Mouse (Mus musculus) spleen, adult 2 months (tissue): ENCODE results near the gene Angel1. TPM values are rescaled to one million over a fixed set of nuclear protein-coding genes. Genes with fewer than 3 reads are reported as not detected.

Source experiments
- DNase-seq, 2 experiments: peaks; one replicate each; pipeline versions ENCODE4 v3.0.0 to v3.0.0-alpha.2; 2012 to 2021; ENCODE audit warnings: low spot score in 2 of 2, low read depth in 1 of 2
- H3K27ac ChIP-seq: fragments of 200-500 bp; 2 replicates; pipeline ENCODE4 v1.5.1; 2012; ENCODE audit warnings: low read length, inconsistent platforms; ENCODE audit not compliant: insufficient read depth
- H3K27me3 ChIP-seq: fragments of 200-500 bp; 2 replicates; pipeline ENCODE4 v1.6.1; 2012; ENCODE audit warnings: mild to moderate bottlenecking, moderate library complexity, low read length, inconsistent platforms; ENCODE audit not compliant: control insufficient read depth, insufficient read depth
- H3K36me3 ChIP-seq: fragments of 200-500 bp; 2 replicates; pipeline ENCODE4 v1.6.1; 2012; ENCODE audit warnings: mild to moderate bottlenecking, low read length, inconsistent platforms; ENCODE audit not compliant: control insufficient read depth, insufficient read depth
- H3K4me1 ChIP-seq: fragments of 200-500 bp; 2 replicates; pipeline ENCODE4 v1.6.1; 2011; ENCODE audit warnings: inconsistent platforms; ENCODE audit not compliant: control insufficient read depth, insufficient read depth, insufficient read length
- H3K4me3 ChIP-seq: fragments of 200-500 bp; 2 replicates; pipeline ENCODE4 v1.5.1; 2011; ENCODE audit warnings: mild to moderate bottlenecking, inconsistent platforms; ENCODE audit not compliant: insufficient read depth, insufficient read length; ENCODE audit errors: extremely low read depth
- CTCF ChIP-seq: fragments of 200-500 bp; IDR thresholded peaks from 2 replicates; pipeline ENCODE4 v1.5.1; 2011; ENCODE audit warnings: mild to moderate bottlenecking, inconsistent platforms; ENCODE audit not compliant: insufficient read depth, insufficient read length, insufficient replicate concordance; ENCODE audit errors: extremely low read depth
- POLR2A ChIP-seq: fragments of 200-500 bp; IDR thresholded peaks from 2 replicates; pipeline ENCODE4 v1.6.1; 2011; ENCODE audit warnings: low read depth, low read length, inconsistent platforms
- WGBS: fragments of 180-500 bp; shearing (Covaris S2); methylation state at CpG from one replicate; pipeline ENCODE4 v1.1.7; 2018; 5-methylcytosine and 5-hydroxymethylcytosine counted together
- polyA plus RNA-seq: library from polyadenylated mRNA; depleted of rRNA; stranded (reverse); fragments of >200 nt; gene quantifications from 2 replicates; pipeline ENCODE4 v1.2.3, GENCODE M21; 2012

Gene Angel1
- polyA plus RNA-seq, 1 experiment: 5.0 TPM

DNA sequence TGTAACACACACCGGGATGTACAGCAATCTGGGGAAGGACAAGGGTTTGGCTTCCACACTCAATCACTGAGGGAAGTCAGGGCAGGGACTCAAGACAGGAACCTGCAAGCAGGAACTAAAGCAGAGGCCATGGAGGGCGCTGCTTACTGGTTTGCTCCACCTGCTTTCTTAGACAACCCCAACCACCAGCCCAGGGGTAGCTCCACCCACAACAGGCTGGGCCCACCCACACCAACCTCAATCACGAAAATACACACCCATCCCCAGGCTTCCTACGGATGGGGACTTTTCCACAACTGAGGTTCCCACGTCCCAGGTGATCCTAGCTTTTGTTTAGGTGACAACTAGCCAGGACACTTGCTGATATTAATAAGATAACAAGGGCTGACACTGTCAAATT, 20.4 kb downstream of the Angel1 start:
- TF ChIP-seq CTCF: no peak
- TF ChIP-seq POLR2A: no peak
- 87% methylated on average over 5 of the region's 5 CpGs for WGBS
- Histone ChIP-seq H3K4me1 (no peaks in the 10 kb centered on the region), H3K27me3 (no peaks in the 10 kb centered on the region), H3K27ac (no peak overlapping the region), H3K4me3 (no peak overlapping the region), H3K36me3 (0 out of 2 replicates have a peak, but pooled peaks cover 3% of the 10 kb centered on the region)
- no peak for DNase-seq

DNA sequence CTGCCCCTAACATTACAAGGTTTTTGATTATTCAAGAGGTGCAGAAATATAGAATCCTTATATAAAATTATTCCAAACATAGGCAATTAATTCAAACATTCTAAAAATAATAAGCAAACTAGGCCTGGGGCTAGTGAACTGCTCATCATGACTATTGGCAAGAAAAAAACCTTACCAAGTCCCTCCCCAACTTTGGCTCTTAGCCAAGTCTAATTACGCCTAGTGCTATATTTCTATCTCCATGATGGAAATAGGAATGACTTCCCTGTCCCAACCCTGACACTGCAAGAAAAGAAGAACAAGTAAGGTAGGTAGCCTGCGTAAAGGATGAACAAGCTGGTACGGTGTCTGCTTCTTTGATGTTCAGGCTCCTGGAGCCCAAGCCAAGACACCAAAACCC, 23.6 kb downstream of the Angel1 start:
- Histone ChIP-seq H3K27me3 (no peaks in the 10 kb centered on the region), H3K4me1 (no peaks in the 10 kb centered on the region), H3K36me3 (0 out of 2 replicates have a peak, but pooled peaks cover 3% of the 10 kb centered on the region), H3K4me3 (no peak overlapping the region), H3K27ac (no peak overlapping the region)
- DNase-seq: no peak
- 97% methylated on average over 3 of the region's 3 CpGs for WGBS
- TF ChIP-seq POLR2A (no peak), CTCF (no peak)

DNA sequence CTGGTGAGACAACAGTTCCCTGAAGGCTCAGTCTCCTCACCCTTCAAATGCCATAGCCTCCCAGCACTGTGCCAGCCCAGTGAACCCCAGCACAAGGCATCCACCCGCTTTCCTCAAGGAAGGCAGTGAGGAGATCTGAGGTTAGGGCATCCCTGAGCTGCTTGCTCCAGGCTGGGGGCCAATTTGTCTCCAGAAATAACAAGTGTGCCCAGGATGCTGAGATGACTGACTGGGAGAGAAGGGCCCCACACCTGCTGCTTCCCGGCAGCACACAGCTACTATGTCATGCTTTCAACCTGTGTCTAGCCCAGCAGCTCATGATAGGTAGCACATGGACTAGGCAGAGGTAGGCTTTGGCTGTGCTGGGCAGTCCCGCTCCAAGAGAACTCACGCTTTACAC, 24.8 kb downstream of the Angel1 start:
- no peak for DNase-seq
- H3K27ac ChIP-seq: no peak overlapping the region
- no peak overlapping the region for H3K4me3 ChIP-seq
- no peaks in the 10 kb centered on the region for H3K4me1 ChIP-seq
- 95% methylated on average over 4 of the region's 4 CpGs for WGBS
- no peaks in the 10 kb centered on the region for H3K27me3 ChIP-seq
- H3K36me3 ChIP-seq: 0 out of 2 replicates have a peak, but pooled peaks cover 3% of the 10 kb centered on the region
- TF ChIP-seq CTCF: no peak
- TF ChIP-seq POLR2A: no peak

DNA sequence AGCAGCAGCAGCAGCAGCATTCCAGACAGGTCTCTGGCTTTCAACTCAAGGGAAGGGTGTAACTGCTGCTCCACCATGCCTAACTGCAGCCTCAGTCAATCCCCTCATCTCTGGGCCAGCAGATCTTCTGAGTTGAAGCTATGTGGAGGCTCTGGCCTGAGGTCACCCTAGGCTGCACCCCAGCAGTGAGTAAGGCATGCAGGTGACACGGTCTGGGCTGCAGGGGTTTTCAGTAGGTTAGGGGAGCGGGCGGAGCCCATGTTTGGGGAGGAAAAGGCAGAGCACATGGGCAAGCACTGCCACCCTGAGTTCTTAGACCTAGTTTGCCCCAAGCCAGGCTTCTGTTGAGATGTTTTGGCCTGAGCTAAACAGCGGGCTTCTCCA, 25.3 kb downstream of the Angel1 start:
- Histone ChIP-seq H3K27me3 (no peaks in the 10 kb centered on the region), H3K4me3 (no peak overlapping the region), H3K36me3 (0 out of 2 replicates have a peak, but pooled peaks cover 3% of the 10 kb centered on the region), H3K27ac (no peak overlapping the region), H3K4me1 (no peaks in the 10 kb centered on the region)
- WGBS: 81% methylated on average over 4 of the region's 4 CpGs
- DNase-seq: no peak
- no peak for TF ChIP-seq CTCF
- TF ChIP-seq POLR2A: no peak

DNA sequence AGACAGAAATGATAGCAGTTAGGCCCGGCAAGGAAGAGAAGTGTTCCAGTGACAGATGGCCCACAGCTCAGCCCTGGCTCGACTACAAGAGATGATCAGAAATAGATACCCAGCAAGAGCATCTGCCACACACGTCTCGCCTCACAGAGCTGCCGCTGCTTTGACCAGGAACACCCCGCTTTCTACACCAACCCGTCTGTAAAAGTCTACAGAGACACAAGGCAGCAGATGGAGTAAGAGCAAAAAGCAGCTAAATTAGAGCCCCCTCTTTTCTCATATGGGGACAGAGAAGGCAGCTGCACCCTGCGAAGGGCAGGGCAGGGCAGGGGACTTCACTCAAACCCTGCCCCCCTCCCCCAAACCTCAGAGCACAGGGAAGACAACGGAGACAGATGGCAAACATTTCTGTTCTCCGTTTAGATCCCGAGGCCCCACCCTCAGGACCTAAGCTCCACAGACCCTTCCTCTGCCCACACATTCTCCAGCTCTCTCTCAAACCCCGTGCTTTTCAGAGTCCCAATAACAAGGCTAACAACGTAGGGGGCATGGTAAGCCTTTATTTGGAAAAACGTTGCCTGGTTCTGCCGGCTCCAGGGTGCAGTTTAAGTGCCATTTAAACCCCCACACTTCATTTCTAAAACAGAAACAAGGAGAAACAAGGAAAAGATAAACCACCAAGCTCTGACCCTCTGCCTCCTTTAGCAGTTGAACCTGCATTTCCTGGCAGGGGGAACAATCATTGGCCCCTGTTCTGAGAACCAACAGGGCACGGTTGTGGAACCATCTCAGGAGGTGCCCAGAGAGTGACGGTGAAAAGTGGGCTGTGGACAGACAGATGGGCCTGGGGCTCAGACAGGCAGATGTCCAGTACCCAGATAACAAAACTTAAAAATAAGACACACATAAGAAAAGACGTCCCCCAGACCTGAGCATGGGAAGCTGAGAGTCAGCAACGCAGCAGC, 26.0 kb downstream of the Angel1 start:
- Histone ChIP-seq H3K27ac (no peak overlapping the region), H3K4me3 (no peak overlapping the region), H3K4me1 (no peaks in the 10 kb centered on the region), H3K36me3 (0 out of 2 replicates have a peak, but pooled peaks cover 3% of the 10 kb centered on the region), H3K27me3 (no peaks in the 10 kb centered on the region)
- no peak for TF ChIP-seq POLR2A
- WGBS: 73% methylated on average over 19 of the region's 19 CpGs
- DNase-seq: no peak

DNA sequence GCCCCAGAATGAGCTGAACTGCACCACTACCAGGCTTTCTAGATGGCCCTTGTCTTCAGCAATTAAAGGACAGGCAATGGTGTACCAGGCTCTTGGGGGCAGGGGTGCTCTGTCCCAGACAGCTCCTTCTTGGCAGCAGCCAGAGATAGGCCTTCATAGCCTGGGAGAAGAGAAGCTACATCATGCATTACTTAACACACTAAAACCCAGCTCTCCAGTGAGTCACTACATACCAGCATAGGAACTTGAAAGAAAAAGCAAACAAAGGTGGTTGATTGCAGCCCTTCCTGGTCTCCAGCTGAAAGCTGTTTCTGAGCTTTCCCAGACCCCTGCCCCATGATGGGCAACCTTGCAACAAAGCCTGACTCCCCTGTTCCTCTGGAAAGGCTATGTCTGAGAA, 27.7 kb downstream of the Angel1 start:
- Histone ChIP-seq H3K27me3 (no peaks in the 10 kb centered on the region), H3K27ac (no peak overlapping the region), H3K4me1 (no peaks in the 10 kb centered on the region), H3K4me3 (no peak overlapping the region), H3K36me3 (0 out of 2 replicates have a peak, but pooled peaks cover 3% of the 10 kb centered on the region)
- DNase-seq: no peak
- TF ChIP-seq CTCF: no peak
- TF ChIP-seq POLR2A: no peak

DNA sequence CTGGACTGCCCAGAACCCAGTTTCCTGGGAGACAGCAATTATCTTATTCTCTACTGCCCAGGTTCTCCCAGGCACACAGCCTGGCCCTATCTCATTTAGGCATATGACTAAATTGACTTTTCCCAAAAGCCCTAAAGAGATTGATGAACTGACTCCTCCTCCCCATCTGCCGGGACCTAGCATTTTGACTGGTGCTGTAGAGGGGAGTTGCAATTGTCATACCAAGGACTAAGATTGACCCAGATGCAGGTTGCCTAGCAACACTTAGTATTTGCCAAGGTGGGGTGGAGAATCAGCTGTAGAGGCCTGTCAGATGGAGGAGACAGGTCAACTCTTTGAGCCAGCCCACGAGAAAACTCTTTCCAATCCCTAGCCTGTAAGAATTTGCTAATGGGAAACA, 28.3 kb downstream of the Angel1 start:
- DNase-seq: no peak
- H3K36me3 ChIP-seq: 0 out of 2 replicates have a peak, but pooled peaks cover 1% of the 10 kb centered on the region
- TF ChIP-seq POLR2A (no peak), CTCF (no peak)
- H3K27ac ChIP-seq: no peak overlapping the region
- no peaks in the 10 kb centered on the region for H3K27me3 ChIP-seq
- 85% methylated on average over 2 of the region's 2 CpGs for WGBS
- H3K4me1 ChIP-seq: no peaks in the 10 kb centered on the region
- H3K4me3 ChIP-seq: no peak overlapping the region
